Mouse (Mus musculus) forebrain, embryonic 11.5 days (tissue): ENCODE measurements around the gene Ptafr. TPM values are rescaled to one million over a fixed set of nuclear protein-coding genes. Genes with fewer than 3 reads are reported as not detected.

Source experiments
- ATAC-seq: fragments of 200-750 bp; cut with Nextera tagmentation; replicated peaks from 2 replicates; pipeline ENCODE4 v1.8.0; 2017; ENCODE audit warnings: moderate TSS enrichment; ENCODE audit not compliant: low FRiP score
- DNase-seq: peaks from one replicate; pipeline ENCODE4 v3.0.0-alpha.2; 2017; ENCODE audit warnings: low spot score
- H3K27ac ChIP-seq: fragments of 300-500 bp; sonication (generic); 2 replicates; pipeline ENCODE4 v1.5.1; 2014; ENCODE audit warnings: low read depth, low read length
- H3K27me3 ChIP-seq: fragments of 300-500 bp; sonication (generic); 2 replicates; pipeline ENCODE4 v1.6.1; 2014; ENCODE audit warnings: mild to moderate bottlenecking, low read length, mixed read lengths; ENCODE audit not compliant: control insufficient read depth, insufficient read depth
- H3K36me3 ChIP-seq: fragments of 300-500 bp; sonication (generic); 2 replicates; pipeline ENCODE4 v1.6.1; 2014; ENCODE audit warnings: mild to moderate bottlenecking, low read length, moderate library complexity, mixed read lengths; ENCODE audit not compliant: control insufficient read depth, insufficient read depth
- H3K4me1 ChIP-seq: fragments of 300-500 bp; sonication (generic); replicated peaks from 2 replicates; pipeline ENCODE4 v1.6.1; 2014; ENCODE audit warnings: low read length, mixed read lengths; ENCODE audit not compliant: control insufficient read depth, insufficient read depth
- H3K4me2 ChIP-seq: fragments of 300-500 bp; sonication (generic); 2 replicates; pipeline ENCODE4 v1.6.1; 2014; ENCODE audit warnings: low read depth, mild to moderate bottlenecking, low read length, moderate library complexity, mixed read lengths; ENCODE audit not compliant: severe bottlenecking
- H3K4me3 ChIP-seq: fragments of 300-500 bp; sonication (generic); 2 replicates; pipeline ENCODE4 v1.5.1; 2014; ENCODE audit warnings: low read depth, low read length
- H3K9ac ChIP-seq: fragments of 300-500 bp; sonication (generic); 2 replicates; pipeline ENCODE4 v1.6.1; 2014; ENCODE audit warnings: low read length
- H3K9me3 ChIP-seq: fragments of 300-500 bp; sonication (generic); 2 replicates; pipeline ENCODE4 v1.6.1; 2016; ENCODE audit warnings: low read length, mixed read lengths; ENCODE audit not compliant: control insufficient read depth
- WGBS: fragments of 180-500 bp; shearing (Covaris S2); extraction: QIAGEN DNeasy Blood & Tissue Kit; methylation state at CpG from one replicate; pipeline ENCODE4 v1.1.7; 2014; 5-methylcytosine and 5-hydroxymethylcytosine counted together
- polyA plus RNA-seq: library from polyadenylated mRNA; unstranded; fragments of >200 nt; fragmentation: Nextera tagmentation; extraction: Ambion mirVana; gene quantifications from 2 replicates; pipeline ENCODE4 v1.2.1, GENCODE M21; 2014

Gene Ptafr
- polyA plus RNA-seq, 1 experiment from 2014 or later: 0.40 TPM

GRCm38 (mm10) chr4:132527917-132528522, 35.8 kb upstream of the Ptafr start:
- no peak for DNase-seq

GRCm38 (mm10) chr4:132529344-132529743, 34.5 kb upstream of the Ptafr start:
- H3K9ac ChIP-seq: no peak overlapping the region
- no peak for DNase-seq
- H3K9me3 ChIP-seq: no peaks in the 10 kb centered on the region
- H3K4me2 ChIP-seq: no peak overlapping the region
- 87% methylated on average over 4 of the region's 4 CpGs for WGBS
- H3K4me3 ChIP-seq: no peak overlapping the region
- H3K36me3 ChIP-seq: peaks cover 5% of the 10 kb centered on the region; the same call in 1 of the 2 replicates
- no peaks in the 10 kb centered on the region for H3K27me3 ChIP-seq
- peaks cover 10% of the 10 kb centered on the region; the same call in 1 of the 2 replicates for H3K4me1 ChIP-seq
- no peak for ATAC-seq
- H3K27ac ChIP-seq: no peak overlapping the region

More at GRCm38 (mm10) chr4:132527917-132528522, 35.8 kb upstream of the Ptafr start:
- WGBS: 96% methylated on average over 8 of the region's 8 CpGs
- Histone ChIP-seq H3K4me1 (0 out of 2 replicates have a peak, but pooled peaks cover 7% of the 10 kb centered on the region), H3K9me3 (no peaks in the 10 kb centered on the region), H3K4me2 (no peak overlapping the region), H3K9ac (no peak overlapping the region), H3K27ac (no peak overlapping the region), H3K27me3 (no peaks in the 10 kb centered on the region), H3K36me3 (peaks cover 5% of the 10 kb centered on the region; the same call in 1 of the 2 replicates), H3K4me3 (no peak overlapping the region)
- no peak for ATAC-seq

GRCm38 (mm10) chr4:132530033-132530804, 33.6 kb upstream of the Ptafr start:
- Histone ChIP-seq H3K9me3 (no peaks in the 10 kb centered on the region), H3K36me3 (peaks cover 5% of the 10 kb centered on the region; the same call in 1 of the 2 replicates), H3K9ac (no peak overlapping the region), H3K4me3 (no peak overlapping the region), H3K4me2 (no peak overlapping the region), H3K27ac (no peak overlapping the region), H3K4me1 (peaks cover 6% of the 10 kb centered on the region; the same call in 1 of the 2 replicates), H3K27me3 (no peaks in the 10 kb centered on the region)
- DNase-seq: no peak
- no peak for ATAC-seq
- 95% methylated on average over 20 of the region's 20 CpGs for WGBS

GRCm38 (mm10) chr4:132532496-132532895, 31.4 kb upstream of the Ptafr start:
- Histone ChIP-seq H3K4me3 (peak overlapping the region; percentile 77), H3K4me2 (peak overlapping the region; percentile 94), H3K36me3 (peaks cover 5% of the 10 kb centered on the region; the same call in 1 of the 2 replicates), H3K9me3 (no peaks in the 10 kb centered on the region), H3K27ac (peak overlapping the region; percentile 76), H3K27me3 (no peaks in the 10 kb centered on the region), H3K4me1 (peaks cover 8% of the 10 kb centered on the region; the same call in 1 of the 2 replicates), H3K9ac (peak overlapping the region; percentile 93)
- 43% methylated on average over 5 of the region's 5 CpGs for WGBS
- DNase-seq (no peak), ATAC-seq (no peak)

- Histone ChIP-seq H3K4me3 (peak within 1 kb of the TSS; percentile 77), H3K27ac (peak within 1 kb of the TSS; percentile 76), H3K9ac (peak within 1 kb of the TSS; percentile 93), H3K4me2 (peak within 1 kb of the TSS; percentile 94), H3K27me3 (no peaks in the 10 kb centered on the region), H3K9me3 (no peaks in the 10 kb centered on the region), H3K36me3 (peaks cover 5% of the 10 kb centered on the region; the same call in 1 of the 2 replicates), H3K4me1 (peaks cover 8% of the 10 kb centered on the region; the same call in 1 of the 2 replicates)
- under 1% methylated on average over 63 of the region's 63 CpGs for WGBS
- ATAC-seq (peak; percentile 90), DNase-seq (peak; percentile 95)
Measured at GRCm38 (mm10) chr4:132532981-132533916, 30.6 kb upstream of the Ptafr start, which contains the start of gene Atpif1. Atpif1 (minus strand) TSS chr4:132533659.

GRCm38 (mm10) chr4:132535406-132536121, 28.3 kb upstream of the Ptafr start, which contains the start of gene Dnajc8:
Dnajc8 (plus strand) TSS chr4:132535550.
- peaks cover 8% of the 10 kb centered on the region; the same call in 1 of the 2 replicates for H3K4me1 ChIP-seq
- DNase-seq: peak; percentile 96
- H3K27me3 ChIP-seq: no peaks in the 10 kb centered on the region
- no peaks in the 10 kb centered on the region for H3K9me3 ChIP-seq
- H3K9ac ChIP-seq: peak within 1 kb of the TSS; percentile 93
- H3K36me3 ChIP-seq: peaks cover 2% of the 10 kb centered on the region; the same call in 1 of the 2 replicates
- peak; percentile 81 for ATAC-seq
- WGBS: 0% methylated on average over 60 of the region's 60 CpGs
- peak within 1 kb of the TSS; percentile 69; the same call in 1 of the 2 replicates for H3K27ac ChIP-seq
- H3K4me3 ChIP-seq: peak within 1 kb of the TSS; percentile 100
- H3K4me2 ChIP-seq: peak within 1 kb of the TSS; percentile 87

- Histone ChIP-seq H3K27ac (no peak overlapping the region), H3K4me2 (no peak overlapping the region), H3K27me3 (no peaks in the 10 kb centered on the region), H3K4me3 (no peak overlapping the region), H3K4me1 (peaks cover 2% of the 10 kb centered on the region; the same call in 1 of the 2 replicates), H3K9ac (no peak overlapping the region), H3K9me3 (no peaks in the 10 kb centered on the region), H3K36me3 (peaks cover 4% of the 10 kb centered on the region; the same call in 1 of the 2 replicates)
- WGBS: 93% methylated on average over 5 of the region's 5 CpGs
- no peak for DNase-seq
- ATAC-seq: no peak
Measured at GRCm38 (mm10) chr4:132539481-132539880, 24.4 kb upstream of the Ptafr start.
